Mouse (Mus musculus) heart, embryonic 10.5 days (tissue): Measurements from ENCODE around the gene Psmb3. TPM values are rescaled to one million over a fixed set of nuclear protein-coding genes. Genes with fewer than 3 reads are reported as not detected.

ENCODE experiments used
- microRNA-seq: library from miRNA; unstranded; fragments of <30 nt; microRNA quantifications from one replicate; pipeline ENCODE4, GENCODE M21; 2017
- polyA plus RNA-seq: library from polyadenylated mRNA; unstranded; fragments of >200 nt; fragmentation: Nextera tagmentation; extraction: Ambion mirVana; gene quantifications from 2 replicates; pipeline ENCODE4 v1.2.1, GENCODE M21; 2016

Gene Psmb3
- polyA plus RNA-seq, 1 experiment from 2014 or later = 557 TPM

Small RNAs within 50 kb of the gene (microRNA-seq; reads per million reads assigned to microRNA genes)
- gene Gm24158 (not detected), gene Mir6927 (0.76 reads per million), gene Mir8102 (not detected)

Other genes with a start within 250 kb of the Psmb3 start
- gene 4933428G20Rik, start 203.1 kb upstream of the Psmb3 start, polyA plus RNA-seq = 1.3 TPM in 2 replicates
- gene Srcin1, start 127.2 kb upstream of the Psmb3 start, polyA plus RNA-seq = 0.05 and 0.14 TPM in 2 replicates
- 1.9 and 8.5 TPM in 2 replicates for gene Epop, start 73.7 kb upstream of the Psmb3 start, polyA plus RNA-seq
- 1.7 and 2.2 TPM in 2 replicates for gene Mllt6, start 40.0 kb upstream of the Psmb3 start, polyA plus RNA-seq
- gene Cisd3, start 17.6 kb upstream of the Psmb3 start, polyA plus RNA-seq = 49.8 and 52.8 TPM in 2 replicates
- 9.7 and 13.5 TPM in 2 replicates for gene Pcgf2, start 2.9 kb upstream of the Psmb3 start, polyA plus RNA-seq
- gene Pip4k2b, start 41.3 kb downstream of the Psmb3 start, polyA plus RNA-seq = 0.96 and 1.3 TPM in 2 replicates
- 11.6 and 17.0 TPM in 2 replicates for gene Cwc25, start 63.2 kb downstream of the Psmb3 start, polyA plus RNA-seq
- 0.30 TPM in 1 of 2 replicates, not detected in the other for gene 1700001P01Rik, start 72.5 kb downstream of the Psmb3 start, polyA plus RNA-seq
- gene Rpl23, start 79.0 kb downstream of the Psmb3 start, polyA plus RNA-seq = 387 and 414 TPM in 2 replicates
- gene Lasp1, start 95.6 kb downstream of the Psmb3 start, polyA plus RNA-seq = 50.8 and 65.1 TPM in 2 replicates
- gene B230217C12Rik, start 137.4 kb downstream of the Psmb3 start, polyA plus RNA-seq = 9.2 and 9.6 TPM in 2 replicates
- gene Fbxo47, start 180.8 kb downstream of the Psmb3 start, polyA plus RNA-seq = 0.55 and 0.70 TPM in 2 replicates